Mouse (Mus musculus): Measurements from ENCODE around the gene Rnf207. TPM values are rescaled to one million over a fixed set of nuclear protein-coding genes. Genes with fewer than 3 reads are reported as not detected.
A peak's percentile ranks its signal among the peaks of the same experiment; 100 is the strongest.

Rnf207 gene
- polyA plus RNA-seq, 1 experiment from 2014 or later: 27.5 TPM

- Histone ChIP-seq H3K9ac (ENCODE audit: low read depth, low read length) (no peak overlapping the region), H3K27me3 (ENCODE audit: control insufficient read depth, insufficient read depth, low read length) (peaks cover 37% of the 10 kb centered on the region), H3K4me1 (ENCODE audit: control insufficient read depth, insufficient read depth, low read length) (peaks cover 33% of the 10 kb centered on the region), H3K36me3 (ENCODE audit: control insufficient read depth, insufficient read depth, low read length) (no peaks in the 10 kb centered on the region), H3K27ac (ENCODE audit: low read depth, low read length) (no peak overlapping the region), H3K4me2 (no peak overlapping the region), H3K9me3 (replicated peaks; ENCODE audit: control insufficient read depth, low read length) (no peaks in the 10 kb centered on the region), H3K4me3 (ENCODE audit: low read depth, low read length) (no peak overlapping the region)
- no peak for ATAC-seq (replicated peaks; ENCODE audit: insufficient number of reproducible peaks, low FRiP score, low TSS enrichment)
- 45% methylated on average over 10 of the region's 10 CpGs for WGBS (ENCODE audit: insufficient replicate concordance)
Observed at GRCm38 (mm10) chr4:152276389-152277347, 42.1 kb downstream of the Rnf207 start.

- Histone ChIP-seq H3K9ac (ENCODE audit: low read depth, low read length) (peak overlapping the region; percentile 85), H3K27ac (ENCODE audit: low read depth, low read length) (0 out of 2 replicates have a peak overlapping the region, but pooled peaks have one; percentile 84), H3K4me1 (ENCODE audit: control insufficient read depth, insufficient read depth, low read length) (peaks cover 34% of the 10 kb centered on the region), H3K27me3 (ENCODE audit: control insufficient read depth, insufficient read depth, low read length) (peaks cover 17% of the 10 kb centered on the region), H3K4me2 (peak overlapping the region; percentile 95), H3K36me3 (ENCODE audit: control insufficient read depth, insufficient read depth, low read length) (no peaks in the 10 kb centered on the region), H3K9me3 (replicated peaks; ENCODE audit: control insufficient read depth, low read length) (no peaks in the 10 kb centered on the region), H3K4me3 (ENCODE audit: low read depth, low read length) (peak overlapping the region; percentile 63)
- ATAC-seq (replicated peaks; ENCODE audit: insufficient number of reproducible peaks, low FRiP score, low TSS enrichment): no peak
- WGBS (ENCODE audit: insufficient replicate concordance): 2% methylated on average over 20 of the region's 20 CpGs
Observed at GRCm38 (mm10) chr4:152274681-152275131, 44.1 kb downstream of the Rnf207 start.

- WGBS (ENCODE audit: insufficient replicate concordance): under 1% methylated on average over 28 of the region's 48 CpGs
- peaks cover 14% of the 10 kb centered on the region for H3K27me3 ChIP-seq (ENCODE audit: control insufficient read depth, insufficient read depth, low read length)
Observed at GRCm38 (mm10) chr4:152273621-152274236, 45.1 kb downstream of the Rnf207 start, which contains the start of gene Gpr153. TSS of gene Gpr153 (plus strand) at chr4:152274232.

DNA sequence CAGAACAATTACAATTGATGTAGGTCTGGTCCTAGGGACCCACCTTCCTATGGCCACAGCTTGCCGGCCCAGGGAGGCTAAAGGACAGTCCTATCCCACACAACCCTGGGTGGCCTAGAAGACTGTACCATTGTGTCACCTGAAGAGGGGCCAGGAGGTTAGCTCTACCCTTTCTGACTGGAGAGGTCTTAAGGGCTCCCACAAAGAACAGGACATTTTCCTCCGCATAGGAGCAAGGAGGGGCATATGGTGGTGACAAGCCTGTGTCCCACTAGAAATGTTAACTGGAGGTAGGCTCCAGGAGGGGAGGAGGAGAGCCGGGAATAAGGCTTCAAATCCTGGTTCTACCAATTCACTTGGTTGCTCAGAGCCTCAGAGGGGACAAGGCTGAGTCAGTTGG, 45.6 kb downstream of the Rnf207 start:
- H3K36me3 ChIP-seq (ENCODE audit: control insufficient read depth, insufficient read depth, low read length): no peaks in the 10 kb centered on the region
- peak overlapping the region; percentile 84 for H3K27ac ChIP-seq (ENCODE audit: low read depth, low read length)
- no peak for ATAC-seq (replicated peaks; ENCODE audit: insufficient number of reproducible peaks, low FRiP score, low TSS enrichment)
- H3K9ac ChIP-seq (ENCODE audit: low read depth, low read length): no peak overlapping the region
- H3K4me1 ChIP-seq (ENCODE audit: control insufficient read depth, insufficient read depth, low read length): peaks cover 37% of the 10 kb centered on the region
- H3K4me3 ChIP-seq (ENCODE audit: low read depth, low read length): no peak overlapping the region; the same call in 1 of the 2 replicates
- peaks cover 14% of the 10 kb centered on the region for H3K27me3 ChIP-seq (ENCODE audit: control insufficient read depth, insufficient read depth, low read length)
- 29% methylated on average over 3 of the region's 3 CpGs for WGBS (ENCODE audit: insufficient replicate concordance)
- H3K4me2 ChIP-seq: peak overlapping the region; percentile 95
- no peaks in the 10 kb centered on the region for H3K9me3 ChIP-seq (replicated peaks; ENCODE audit: control insufficient read depth, low read length)

More at GRCm38 (mm10) chr4:152273621-152274236, 45.1 kb downstream of the Rnf207 start, which contains the start of gene Gpr153:
- peak within 1 kb of the TSS; percentile 85 for H3K9ac ChIP-seq (ENCODE audit: low read depth, low read length)
- peak within 1 kb of the TSS; percentile 63 for H3K4me3 ChIP-seq (ENCODE audit: low read depth, low read length)
- no peaks in the 10 kb centered on the region for H3K36me3 ChIP-seq (ENCODE audit: control insufficient read depth, insufficient read depth, low read length)
- H3K9me3 ChIP-seq (replicated peaks; ENCODE audit: control insufficient read depth, low read length): no peaks in the 10 kb centered on the region
- peak; percentile 53 for ATAC-seq (replicated peaks; ENCODE audit: insufficient number of reproducible peaks, low FRiP score, low TSS enrichment)
- H3K4me2 ChIP-seq: peak within 1 kb of the TSS; percentile 95
- peak within 1 kb of the TSS; percentile 84 for H3K27ac ChIP-seq (ENCODE audit: low read depth, low read length)
- peaks cover 37% of the 10 kb centered on the region for H3K4me1 ChIP-seq (ENCODE audit: control insufficient read depth, insufficient read depth, low read length)

DNA sequence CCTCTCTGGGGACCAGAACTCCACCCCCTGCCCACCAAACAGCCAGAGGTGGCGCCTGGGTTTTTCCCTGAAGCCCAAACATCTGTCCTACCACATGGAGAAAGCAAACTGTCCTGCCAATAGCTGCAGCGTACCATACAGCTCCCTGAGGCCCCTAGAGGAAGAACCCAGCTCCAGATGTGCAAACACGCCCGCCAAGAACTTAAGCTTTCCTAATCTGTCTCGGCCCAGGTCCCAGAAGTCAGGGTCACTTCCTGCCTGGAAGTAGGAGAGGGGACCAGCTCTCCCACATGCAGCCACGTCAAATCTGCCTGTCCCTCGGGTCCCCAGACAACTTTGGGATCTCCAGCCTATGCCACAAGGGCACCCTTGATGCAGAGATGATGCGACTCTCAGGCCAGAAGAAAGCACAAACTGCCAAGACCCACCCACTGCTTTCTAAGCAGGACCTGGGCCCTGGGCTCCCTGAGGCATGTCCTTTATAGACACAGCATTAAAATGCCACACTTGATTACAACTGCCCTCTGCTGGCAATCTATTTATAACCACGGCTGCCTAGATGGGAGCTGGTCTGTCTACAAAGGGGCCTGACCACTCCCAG, 46.2 kb downstream of the Rnf207 start:
- Histone ChIP-seq H3K36me3 (ENCODE audit: control insufficient read depth, insufficient read depth, low read length) (no peaks in the 10 kb centered on the region), H3K9me3 (replicated peaks; ENCODE audit: control insufficient read depth, low read length) (no peaks in the 10 kb centered on the region), H3K4me3 (ENCODE audit: low read depth, low read length) (no peak overlapping the region), H3K9ac (ENCODE audit: low read depth, low read length) (0 out of 2 replicates have a peak overlapping the region, but pooled peaks have one; percentile 18), H3K27ac (ENCODE audit: low read depth, low read length) (peak overlapping the region; percentile 84), H3K4me2 (no peak overlapping the region), H3K27me3 (ENCODE audit: control insufficient read depth, insufficient read depth, low read length) (peaks cover 14% of the 10 kb centered on the region), H3K4me1 (ENCODE audit: control insufficient read depth, insufficient read depth, low read length) (peaks cover 37% of the 10 kb centered on the region)
- ATAC-seq (replicated peaks; ENCODE audit: insufficient number of reproducible peaks, low FRiP score, low TSS enrichment): no peak
- 24% methylated on average over 9 of the region's 9 CpGs for WGBS (ENCODE audit: insufficient replicate concordance)

DNA sequence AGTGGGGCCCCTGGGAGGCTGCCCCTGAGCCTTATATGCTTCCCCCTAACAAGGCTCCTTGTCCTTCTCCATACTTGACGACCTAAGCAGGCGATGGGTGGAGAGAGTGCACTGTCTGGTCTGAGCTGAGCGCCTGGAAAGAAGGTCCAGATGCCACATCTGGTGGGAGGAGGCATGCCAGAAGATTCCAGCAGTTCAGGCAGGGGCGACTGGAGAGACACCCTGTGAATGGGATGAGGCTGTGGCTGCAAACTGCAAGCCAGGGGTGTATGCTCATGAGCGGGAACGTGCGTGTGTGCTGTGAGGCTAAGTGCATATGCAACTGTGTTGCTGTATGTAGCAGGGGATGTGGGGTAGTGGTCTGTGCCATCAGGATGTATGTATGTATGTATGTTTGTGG, 46.8 kb downstream of the Rnf207 start:
- no peaks in the 10 kb centered on the region for H3K9me3 ChIP-seq (replicated peaks; ENCODE audit: control insufficient read depth, low read length)
- H3K27ac ChIP-seq (ENCODE audit: low read depth, low read length): peak overlapping the region; percentile 84; the same call in 1 of the 2 replicates
- H3K9ac ChIP-seq (ENCODE audit: low read depth, low read length): 0 out of 2 replicates have a peak overlapping the region, but pooled peaks have one; percentile 18
- WGBS (ENCODE audit: insufficient replicate concordance): 70% methylated on average over 7 of the region's 7 CpGs
- no peak overlapping the region for H3K4me3 ChIP-seq (ENCODE audit: low read depth, low read length)
- no peak for ATAC-seq (replicated peaks; ENCODE audit: insufficient number of reproducible peaks, low FRiP score, low TSS enrichment)
- peaks cover 14% of the 10 kb centered on the region for H3K27me3 ChIP-seq (ENCODE audit: control insufficient read depth, insufficient read depth, low read length)
- no peak overlapping the region for H3K4me2 ChIP-seq
- no peaks in the 10 kb centered on the region for H3K36me3 ChIP-seq (ENCODE audit: control insufficient read depth, insufficient read depth, low read length)
- H3K4me1 ChIP-seq (ENCODE audit: control insufficient read depth, insufficient read depth, low read length): peaks cover 37% of the 10 kb centered on the region

- peaks cover 39% of the 10 kb centered on the region for H3K4me1 ChIP-seq (ENCODE audit: control insufficient read depth, insufficient read depth, low read length)
- H3K27me3 ChIP-seq (ENCODE audit: control insufficient read depth, insufficient read depth, low read length): peaks cover 10% of the 10 kb centered on the region
- WGBS (ENCODE audit: insufficient replicate concordance): 88% methylated on average over 11 of the region's 11 CpGs
- no peaks in the 10 kb centered on the region for H3K36me3 ChIP-seq (ENCODE audit: control insufficient read depth, insufficient read depth, low read length)
- no peak overlapping the region for H3K9ac ChIP-seq (ENCODE audit: low read depth, low read length)
- H3K4me3 ChIP-seq (ENCODE audit: low read depth, low read length): no peak overlapping the region
- H3K27ac ChIP-seq (ENCODE audit: low read depth, low read length): no peak overlapping the region
- no peak overlapping the region for H3K4me2 ChIP-seq
- no peak for ATAC-seq (replicated peaks; ENCODE audit: insufficient number of reproducible peaks, low FRiP score, low TSS enrichment)
- H3K9me3 ChIP-seq (replicated peaks; ENCODE audit: control insufficient read depth, low read length): no peaks in the 10 kb centered on the region
Observed at GRCm38 (mm10) chr4:152271334-152271733, 47.5 kb downstream of the Rnf207 start.

- no peak overlapping the region for H3K4me2 ChIP-seq
- WGBS (ENCODE audit: insufficient replicate concordance): 74% methylated on average over 9 of the region's 9 CpGs
- H3K4me3 ChIP-seq (ENCODE audit: low read depth, low read length): no peak overlapping the region
- no peak for ATAC-seq (replicated peaks; ENCODE audit: insufficient number of reproducible peaks, low FRiP score, low TSS enrichment)
- no peaks in the 10 kb centered on the region for H3K36me3 ChIP-seq (ENCODE audit: control insufficient read depth, insufficient read depth, low read length)
- no peak overlapping the region for H3K27ac ChIP-seq (ENCODE audit: low read depth, low read length)
- H3K9ac ChIP-seq (ENCODE audit: low read depth, low read length): no peak overlapping the region
- no peaks in the 10 kb centered on the region for H3K9me3 ChIP-seq (replicated peaks; ENCODE audit: control insufficient read depth, low read length)
- H3K27me3 ChIP-seq (ENCODE audit: control insufficient read depth, insufficient read depth, low read length): peaks cover 6% of the 10 kb centered on the region
- H3K4me1 ChIP-seq (ENCODE audit: control insufficient read depth, insufficient read depth, low read length): peaks cover 40% of the 10 kb centered on the region
Observed at GRCm38 (mm10) chr4:152270599-152270998, 48.2 kb downstream of the Rnf207 start.

All from heart, embryonic 11.5 days (tissue).